Mouse (Mus musculus) gastrocnemius, postnatal 14 days (tissue): ENCODE data around the gene Ppp1r9a. TPM values are rescaled to one million over a fixed set of nuclear protein-coding genes. Genes with fewer than 3 reads are reported as not detected.

ENCODE experiments used
- DNase-seq: peaks from one replicate; pipeline ENCODE4 v3.0.0; 2021; ENCODE audit warnings: mixed read lengths
- intact Hi-C: fragments of 180-260 bp; cut with DNase I; formaldehyde crosslinking; loops from one replicate; pipeline ENCODE4 v1.15.1; 2025; ENCODE audit warnings: low total_unique reads
- total RNA-seq, 2 experiments: library from RNA; stranded (reverse); gene quantifications; 2 replicates each; pipeline ENCODE4 v1.2.3; 2021

Ppp1r9a gene
- total RNA-seq, 2 experiments from 2014 or later: 7.5 to 9.9 TPM

DNA sequence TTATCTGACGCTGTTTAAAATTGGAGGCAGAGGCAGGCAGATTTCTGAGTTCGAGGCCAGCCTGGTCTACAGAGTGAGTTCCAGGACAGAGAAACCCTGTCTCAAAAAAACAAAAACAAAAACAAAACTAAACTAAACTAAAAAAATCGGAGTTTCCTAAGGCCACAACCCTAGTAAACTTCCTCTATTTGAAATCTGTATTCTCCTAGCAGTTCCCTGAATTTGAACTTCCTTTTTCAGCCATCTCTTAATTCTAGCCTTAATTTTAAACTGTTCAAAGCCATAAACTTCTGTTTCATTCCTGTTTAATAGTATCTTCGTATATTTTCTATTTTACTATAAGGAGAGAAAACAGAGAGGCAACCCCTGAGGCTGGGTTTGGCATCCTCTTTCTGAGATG, 190.1 kb downstream of the Ppp1r9a start:
- no peak for DNase-seq
- intact Hi-C loops: no loop called here

DNA sequence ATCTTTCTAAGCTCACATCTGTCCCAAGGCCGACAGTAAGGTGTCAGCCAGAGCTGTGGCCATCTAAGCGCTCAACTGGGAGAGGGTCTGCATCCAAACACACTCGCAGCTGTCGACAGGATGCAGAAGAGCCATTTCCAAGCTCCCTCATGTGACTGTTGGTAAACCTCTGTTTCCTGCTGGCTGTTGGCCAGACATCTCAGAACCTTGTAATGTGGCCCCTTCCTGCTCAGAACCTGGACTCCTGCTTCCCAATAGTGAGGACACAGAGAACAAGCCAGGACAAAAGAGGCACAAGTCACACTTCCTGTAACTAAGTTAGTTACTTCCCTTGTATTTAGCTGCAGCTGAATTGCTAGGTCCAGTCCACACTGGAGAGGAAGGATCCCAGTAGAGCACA, 190.8 kb downstream of the Ppp1r9a start:
- peak; percentile 54 for DNase-seq
- intact Hi-C loops: no loop called here

DNA sequence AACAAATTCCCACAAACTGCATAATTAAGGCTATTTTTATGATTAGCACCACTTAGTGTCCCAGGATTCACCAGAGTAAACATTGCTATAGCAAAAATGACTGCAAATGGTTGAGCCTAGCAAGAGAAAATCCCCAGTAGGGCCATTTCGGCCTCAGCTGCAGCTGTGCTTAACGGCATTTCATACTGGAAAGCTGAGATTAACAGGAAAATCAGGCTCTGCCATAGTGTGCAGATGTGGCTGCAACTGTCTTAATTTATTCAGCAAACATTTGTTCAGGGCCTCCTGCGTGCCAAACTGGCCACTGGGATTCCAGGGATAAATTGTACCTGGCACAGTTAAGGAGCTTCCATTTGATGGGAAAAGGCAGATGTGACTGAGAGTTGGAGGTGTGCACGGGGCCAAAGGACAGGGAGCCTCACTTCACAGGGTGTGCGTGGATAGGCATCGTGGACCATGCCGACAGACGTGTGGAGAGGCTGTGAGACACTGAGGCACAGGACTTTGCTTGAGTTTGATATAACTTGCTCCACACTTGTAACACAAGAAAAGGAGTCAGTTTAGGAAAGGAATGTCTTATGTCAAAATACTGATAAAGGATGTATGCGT, 192.8 kb downstream of the Ppp1r9a start:
- DNase-seq: peak; percentile 44
- intact Hi-C loops: no loop called here

DNA sequence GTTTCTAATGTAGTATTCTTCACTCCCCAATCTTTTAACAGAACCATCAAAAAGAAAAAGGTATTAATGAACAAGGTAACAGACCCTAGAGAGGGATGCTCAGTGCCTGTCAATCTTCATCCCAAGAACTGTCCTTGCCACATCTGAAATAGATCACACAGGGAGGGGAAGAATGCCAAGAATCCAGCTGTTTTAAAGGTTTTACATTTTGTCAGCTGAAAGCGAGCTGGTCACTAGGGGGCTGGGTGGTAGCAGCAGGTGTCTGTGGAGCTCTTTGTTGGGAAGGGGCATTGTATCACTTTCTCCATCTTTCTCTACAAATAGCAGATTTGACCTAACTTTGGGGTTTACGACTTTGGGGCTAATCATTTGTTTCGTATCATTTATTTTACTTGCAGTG, 194.6 kb downstream of the Ppp1r9a start:
- intact Hi-C loops: no loop called here
- DNase-seq: no peak

DNA sequence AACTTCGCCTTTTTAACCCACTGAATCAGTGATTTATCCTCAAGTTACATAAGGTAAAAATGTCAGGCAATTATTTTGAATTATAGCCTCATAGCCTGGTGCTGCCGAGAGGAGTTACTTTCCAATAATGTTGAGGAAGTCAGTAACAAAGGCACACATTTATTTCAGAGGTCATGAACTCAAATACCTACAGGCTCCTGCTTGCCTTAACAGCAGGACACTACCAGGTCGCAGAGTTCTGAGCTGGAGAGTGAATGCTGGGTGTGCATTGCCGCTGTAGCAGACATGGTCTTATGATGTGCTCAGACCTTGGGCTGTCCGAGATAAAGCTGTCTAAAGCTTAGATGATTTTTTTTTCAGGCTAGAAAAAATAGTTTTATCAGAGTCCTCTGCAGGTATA, 196.6 kb downstream of the Ppp1r9a start:
- intact Hi-C loops: no loop called here
- no peak for DNase-seq

DNA sequence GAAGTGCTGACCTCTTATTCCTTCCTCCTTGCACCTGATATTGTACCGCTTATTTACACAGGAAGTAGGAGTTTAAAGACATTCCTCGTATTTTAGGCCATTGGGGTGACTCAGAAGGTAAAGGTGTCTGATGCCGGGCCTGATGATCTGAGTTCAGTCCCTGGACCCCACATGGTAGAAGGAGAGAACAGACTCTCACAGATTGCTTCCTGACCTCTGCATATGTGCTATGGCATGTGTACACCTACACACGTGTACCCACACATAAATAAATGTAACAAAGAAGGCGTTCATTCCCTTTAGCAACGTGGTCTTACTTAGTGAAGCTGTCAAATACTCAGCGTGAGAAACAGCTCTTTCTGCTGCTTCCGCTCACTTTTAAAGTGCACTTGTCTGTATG, 197.1 kb downstream of the Ppp1r9a start:
- intact Hi-C loops: no loop called here
- DNase-seq: no peak

DNA sequence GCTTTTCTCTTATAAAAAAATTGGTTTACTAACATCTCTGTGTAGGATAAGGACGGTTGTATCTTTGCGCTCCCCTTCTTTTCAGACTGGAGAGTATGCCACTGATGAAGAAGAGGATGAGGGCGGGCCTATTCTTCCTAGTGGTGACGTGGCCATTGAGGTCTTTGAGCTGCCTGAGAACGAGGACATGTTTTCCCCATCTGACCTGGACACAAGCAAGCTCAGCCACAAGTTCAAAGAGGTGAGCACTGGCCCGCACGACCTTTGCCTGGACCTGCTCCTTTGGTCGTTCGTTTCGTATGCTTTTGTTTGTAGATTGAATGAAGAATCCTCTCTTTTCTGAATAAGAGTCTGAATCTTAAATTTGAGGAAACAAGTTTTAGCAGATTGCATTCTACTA, 197.6 kb downstream of the Ppp1r9a start:
- intact Hi-C loops: no loop called here
- DNase-seq: no peak

DNA sequence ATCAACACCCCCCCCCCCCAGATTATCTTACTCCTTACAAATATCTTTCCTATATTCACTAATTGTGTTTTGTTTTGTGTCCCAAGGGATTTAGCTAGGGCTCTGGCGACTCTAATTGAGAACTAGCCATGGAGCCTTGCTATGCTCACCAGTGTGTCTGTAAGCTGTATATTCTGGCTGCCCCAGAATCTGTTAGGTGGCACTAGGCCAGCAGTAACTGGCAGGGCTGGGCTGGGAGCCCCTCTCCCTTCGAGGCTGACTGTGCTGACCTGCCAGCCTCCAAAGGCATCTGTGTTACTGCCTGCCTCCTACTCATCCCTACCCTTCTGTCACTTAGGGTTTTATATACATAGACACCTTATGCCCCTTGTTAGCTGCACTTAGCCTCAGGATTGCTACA, 200.0 kb downstream of the Ppp1r9a start:
- intact Hi-C loops: no loop called here
- DNase-seq: no peak

DNA sequence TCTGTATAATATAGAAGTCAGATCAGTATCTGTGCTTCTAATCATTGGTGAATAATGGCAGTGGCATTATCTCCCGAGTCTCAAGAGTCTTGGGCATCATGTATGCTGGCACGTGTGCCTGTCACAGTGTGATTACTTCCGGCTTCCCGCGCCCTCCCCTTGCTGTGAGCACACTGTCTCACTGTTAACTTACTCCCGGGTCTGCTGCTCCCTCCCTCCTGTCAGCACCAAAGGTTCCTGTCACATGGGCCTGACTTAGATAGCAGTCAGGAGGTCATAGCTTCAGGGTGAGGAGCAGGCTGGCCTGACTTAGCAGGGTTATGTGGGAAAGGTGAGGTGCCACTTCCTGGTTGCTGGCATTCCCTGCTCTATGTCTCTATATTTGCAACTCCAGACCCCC, 201.1 kb downstream of the Ppp1r9a start:
- no peak for DNase-seq
- intact Hi-C loops: no loop called here

DNA sequence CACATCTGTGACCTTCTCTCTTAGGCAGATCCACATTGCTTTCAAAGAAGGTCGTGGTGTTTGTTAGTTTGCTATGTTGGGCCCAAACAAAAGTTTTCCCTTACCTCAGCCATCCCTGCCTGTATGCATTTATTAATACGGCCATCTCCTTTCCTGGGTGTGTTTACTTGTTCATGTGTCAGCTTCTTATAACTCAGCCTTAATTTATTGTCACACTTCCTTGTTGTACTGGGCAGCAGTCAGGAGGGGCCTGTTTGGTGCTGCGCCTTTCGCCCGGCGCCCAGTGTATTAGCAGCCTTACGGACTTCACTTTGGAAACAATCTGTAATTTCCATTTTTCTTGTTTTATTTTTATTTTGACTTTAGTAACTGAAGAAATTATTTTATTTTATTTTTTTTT, 201.5 kb downstream of the Ppp1r9a start:
- DNase-seq: no peak
- intact Hi-C loops: no loop called here

DNA sequence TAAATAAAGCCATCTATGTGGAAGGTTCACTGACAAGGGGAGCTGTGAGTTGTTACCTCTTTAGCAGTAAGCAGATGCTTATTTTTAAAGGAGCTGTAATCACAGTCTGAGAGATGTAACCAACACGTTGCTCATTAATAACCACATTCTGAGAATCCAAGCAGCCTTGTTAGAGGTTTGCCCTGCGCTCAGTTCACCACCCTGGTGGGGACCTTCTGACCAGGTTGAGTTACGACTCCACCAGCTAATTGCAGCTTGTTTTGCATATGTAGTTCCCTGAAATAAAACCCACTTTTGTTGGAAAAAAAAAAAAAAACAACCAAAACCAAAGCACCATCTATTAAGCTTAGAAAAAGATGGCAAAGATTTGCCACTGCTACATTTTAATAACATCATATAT, 205.8 kb downstream of the Ppp1r9a start:
- intact Hi-C loops: no loop called here
- DNase-seq: no peak

DNA sequence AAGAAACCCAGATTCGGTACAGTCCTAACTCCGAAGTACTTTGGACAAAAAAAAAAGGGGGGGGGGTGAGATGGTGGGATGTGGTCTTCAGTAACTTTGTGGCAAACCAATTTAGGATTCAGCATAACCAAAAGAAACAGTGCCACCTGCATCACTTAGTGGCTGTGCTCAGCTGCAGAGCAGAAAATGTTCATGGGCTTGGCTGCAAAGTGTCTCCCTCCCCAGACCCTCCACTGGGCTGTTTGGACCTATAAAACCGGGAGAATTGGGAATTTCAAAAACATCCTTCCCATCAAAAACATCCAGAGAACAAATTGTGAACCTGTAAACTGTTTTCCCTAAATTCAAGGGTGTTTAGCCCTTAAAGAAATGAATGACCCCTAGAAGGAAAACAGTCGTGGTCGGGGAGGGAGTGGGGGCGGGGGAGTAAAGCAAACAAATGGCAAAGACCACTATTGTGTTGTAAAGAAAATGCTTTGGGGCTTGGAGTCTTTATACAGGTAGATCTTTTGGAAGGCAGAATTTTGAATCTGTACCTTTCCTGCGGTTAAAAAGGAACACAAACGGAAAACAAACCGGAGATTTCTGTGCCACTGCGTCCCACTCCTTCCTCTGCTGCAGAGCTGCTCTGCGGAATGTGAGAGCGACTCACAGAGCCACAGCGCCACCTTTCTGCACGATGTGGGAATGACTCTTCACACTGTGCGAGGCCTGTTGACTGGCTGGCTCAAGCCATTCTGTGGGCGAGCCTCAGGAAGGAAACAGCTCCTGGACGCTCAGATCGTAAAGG, 207.4 kb downstream of the Ppp1r9a start:
- intact Hi-C loops: loop anchor here (5.0 kb wide), 1 partner anchor 553 kb away; no protein-coding TSS in a partner anchor
- DNase-seq: peak; percentile 85

DNA sequence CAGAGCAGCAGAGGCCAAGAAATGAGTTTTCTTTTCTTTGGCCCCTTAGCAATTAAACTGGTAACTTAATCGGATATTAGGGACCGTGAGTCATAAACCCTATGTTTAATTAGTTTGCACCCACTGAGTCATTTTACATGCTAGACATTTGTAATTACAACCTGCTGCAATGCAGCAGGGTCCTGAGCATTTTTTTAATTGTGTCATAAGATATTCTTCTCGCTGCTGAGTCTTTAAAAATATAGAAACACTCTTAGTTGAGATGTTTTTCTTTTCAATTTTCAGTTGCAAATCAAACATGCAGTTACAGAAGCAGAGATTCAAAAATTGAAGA, 208.0 kb downstream of the Ppp1r9a start:
- intact Hi-C loops: loop anchor here (5.0 kb wide), 1 partner anchor 553 kb away; no protein-coding TSS in a partner anchor

DNA sequence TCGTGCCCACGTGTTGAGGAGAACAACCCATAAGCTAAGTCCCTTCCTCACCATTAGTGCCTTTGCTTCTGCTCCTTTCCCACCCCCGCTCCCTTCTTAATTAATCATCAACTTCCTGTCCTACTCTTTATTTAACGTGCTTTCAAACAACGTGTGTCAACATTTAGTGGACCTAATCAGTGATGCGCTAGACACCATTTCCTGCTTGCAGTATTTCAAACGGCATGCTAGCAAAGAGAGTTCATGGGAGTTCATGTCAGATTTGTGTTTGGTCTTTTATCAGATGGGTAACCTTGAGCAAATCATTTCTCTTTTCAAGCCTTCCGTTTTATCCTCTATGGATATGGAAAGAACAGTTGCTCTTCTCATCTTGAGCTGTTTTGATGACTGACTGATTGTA, 210.4 kb downstream of the Ppp1r9a start:
- no peak for DNase-seq
- intact Hi-C loops: loop anchor here (5.0 kb wide), 1 partner anchor 556 kb away; no protein-coding TSS in a partner anchor

More for the DNA sequence above, 208.0 kb downstream of the Ppp1r9a start:
- no peak for DNase-seq

DNA sequence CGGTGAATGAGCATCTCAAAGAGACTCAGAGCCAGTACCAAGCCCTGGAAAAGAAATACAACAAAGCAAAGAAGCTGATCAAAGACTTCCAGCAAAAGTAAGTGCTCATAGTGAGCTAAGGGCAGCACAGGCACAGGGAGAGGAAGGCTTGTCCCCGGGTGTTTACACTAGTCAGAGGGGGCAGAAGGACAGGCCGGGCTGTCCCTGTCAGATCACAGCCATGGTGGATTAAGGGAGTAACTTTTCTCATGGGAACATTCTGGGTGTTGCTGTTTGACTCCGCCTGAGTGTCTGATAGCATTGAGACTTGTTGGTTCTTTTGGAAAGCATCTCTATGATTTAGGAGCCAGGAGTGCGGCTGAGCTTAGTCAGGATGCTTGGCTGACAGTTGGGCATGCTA, 211.0 kb downstream of the Ppp1r9a start:
- intact Hi-C loops: loop anchor here (5.0 kb wide), 1 partner anchor 556 kb away; no protein-coding TSS in a partner anchor
- no peak for DNase-seq

DNA sequence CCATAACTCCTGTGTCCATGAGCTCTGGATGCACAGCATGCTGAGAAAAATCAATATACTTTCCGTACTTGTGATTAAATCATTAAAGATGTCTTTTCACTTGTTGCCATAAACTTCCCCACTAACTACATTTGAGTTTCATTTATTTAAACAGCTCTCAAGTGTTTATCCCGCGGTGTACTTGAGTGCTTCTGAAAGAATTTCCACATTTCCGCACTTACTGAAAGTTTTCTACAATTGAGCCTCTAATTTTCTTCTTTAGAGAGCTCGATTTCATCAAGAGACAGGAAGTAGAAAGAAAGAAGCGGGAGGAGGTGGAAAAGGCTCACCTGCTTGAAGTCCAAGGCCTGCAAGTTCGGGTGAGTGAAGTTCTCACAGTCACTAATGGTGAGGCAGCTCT, 212.1 kb downstream of the Ppp1r9a start:
- intact Hi-C loops: loop anchor here (5.0 kb wide), 1 partner anchor 558 kb away; no protein-coding TSS in a partner anchor
- no peak for DNase-seq

DNA sequence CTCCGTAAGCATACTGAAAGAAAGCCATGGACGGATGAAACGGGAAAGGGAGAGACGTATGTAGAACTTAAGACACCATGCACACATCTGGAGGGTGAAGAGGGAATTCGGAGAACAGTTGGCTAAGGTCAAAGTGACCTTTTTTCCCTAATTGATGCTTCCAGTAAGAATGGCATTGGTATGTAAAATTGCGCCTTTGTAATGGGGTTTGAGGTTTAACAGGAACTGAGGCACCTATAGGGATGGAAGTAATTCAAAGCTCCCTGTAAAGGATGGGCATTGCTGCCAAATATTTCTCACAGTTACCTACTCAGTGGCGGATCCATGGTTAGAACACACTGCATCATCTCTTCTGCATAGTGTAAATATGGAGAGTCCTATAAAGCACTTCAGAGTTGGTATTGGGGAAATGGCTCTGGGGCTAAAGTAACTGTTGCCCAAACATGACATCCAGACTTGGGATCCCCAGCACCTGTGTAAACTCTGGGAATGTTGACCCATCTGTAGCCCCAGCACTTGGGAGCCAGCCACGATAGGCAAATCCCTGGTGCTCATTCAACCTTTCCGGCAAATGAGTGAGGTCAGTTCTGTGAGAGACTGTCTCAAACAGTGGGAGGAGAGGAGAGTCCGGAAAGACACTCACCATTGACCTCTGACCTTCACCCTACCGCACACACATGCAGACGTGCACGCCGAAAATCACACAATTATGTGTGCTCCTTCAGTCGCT, 216.6 kb downstream of the Ppp1r9a start:
- intact Hi-C loops: no loop called here
- DNase-seq: no peak

DNA sequence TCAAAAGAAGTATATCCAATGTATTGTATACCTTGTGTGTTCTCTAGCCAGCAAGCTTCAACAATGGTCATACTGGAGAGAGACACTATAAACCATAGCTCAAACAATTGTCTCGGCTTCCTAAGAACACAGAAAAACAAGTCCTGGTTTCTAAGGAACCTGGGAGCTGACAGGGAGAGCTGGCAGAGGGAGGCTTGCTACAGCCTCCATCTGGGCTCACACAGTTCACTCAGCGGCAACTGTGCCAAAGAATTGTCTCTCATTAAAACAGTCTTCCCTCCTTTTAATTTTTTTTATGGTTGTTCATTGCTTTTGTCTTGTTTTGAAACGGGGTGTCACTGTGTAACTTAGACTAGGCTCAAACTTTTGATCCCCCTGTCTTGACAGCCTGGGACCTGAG, 217.5 kb downstream of the Ppp1r9a start:
- no peak for DNase-seq
- intact Hi-C loops: no loop called here

DNA sequence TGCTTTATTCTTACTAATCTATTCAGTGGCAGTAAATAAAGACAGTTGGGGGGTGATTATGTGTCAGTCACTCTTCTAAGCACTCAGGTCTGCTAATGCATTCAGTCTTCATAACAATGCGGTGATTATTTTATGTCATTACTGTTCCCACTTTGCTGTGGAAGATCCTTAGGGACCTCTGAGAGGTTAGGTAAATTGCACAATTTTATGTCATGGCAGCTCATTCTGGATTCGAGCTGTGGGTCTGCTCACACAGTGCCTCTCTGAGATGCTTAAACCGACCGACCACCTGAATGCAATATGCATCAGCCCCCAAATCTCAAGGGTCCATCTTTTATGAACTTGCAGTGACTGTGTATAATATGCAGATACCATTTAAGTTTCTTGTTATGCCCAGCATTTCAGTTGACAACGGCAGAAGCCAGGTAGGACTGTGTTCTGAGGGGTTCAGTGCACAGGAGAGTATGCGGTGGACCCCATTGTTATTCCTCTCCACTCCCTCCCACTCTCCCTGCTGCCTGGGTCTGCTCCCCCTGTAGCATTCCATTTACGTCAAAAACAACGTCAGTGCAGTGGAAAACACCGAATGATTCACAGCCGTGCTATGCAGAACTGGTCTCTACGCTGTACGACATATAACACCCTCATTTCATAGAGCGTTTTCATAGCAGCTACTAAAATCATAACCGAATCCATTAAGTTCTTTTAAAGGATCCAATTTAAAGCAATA, 226.8 kb downstream of the Ppp1r9a start:
- DNase-seq: no peak
- intact Hi-C loops: loop anchor here (10.0 kb wide), 1 partner anchor 255 kb away; the partner anchor contains the start of gene Asb4

DNA sequence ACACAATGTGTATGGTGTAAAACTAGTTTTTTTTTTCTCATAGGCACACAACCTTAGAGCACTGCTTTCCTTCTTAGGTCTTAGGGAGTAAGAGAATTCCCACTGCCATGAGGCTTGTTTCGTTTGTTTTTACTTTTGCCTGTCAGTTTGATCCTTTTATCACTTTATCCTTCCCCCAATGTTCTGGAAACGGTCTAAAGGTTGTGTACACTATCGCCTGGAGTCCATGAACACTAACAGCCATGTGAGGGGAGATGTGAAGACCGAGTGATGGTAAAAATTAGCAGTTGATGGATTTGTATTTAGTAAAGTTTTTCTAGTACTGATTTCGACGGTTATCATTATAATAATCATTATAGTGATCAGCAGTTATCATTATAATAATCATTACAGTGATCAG, 232.3 kb downstream of the Ppp1r9a start:
- intact Hi-C loops: loop anchor here (10.0 kb wide), 1 partner anchor 250 kb away; the partner anchor contains the start of gene Asb4
- DNase-seq: no peak
